In the genomic region with DNA sequence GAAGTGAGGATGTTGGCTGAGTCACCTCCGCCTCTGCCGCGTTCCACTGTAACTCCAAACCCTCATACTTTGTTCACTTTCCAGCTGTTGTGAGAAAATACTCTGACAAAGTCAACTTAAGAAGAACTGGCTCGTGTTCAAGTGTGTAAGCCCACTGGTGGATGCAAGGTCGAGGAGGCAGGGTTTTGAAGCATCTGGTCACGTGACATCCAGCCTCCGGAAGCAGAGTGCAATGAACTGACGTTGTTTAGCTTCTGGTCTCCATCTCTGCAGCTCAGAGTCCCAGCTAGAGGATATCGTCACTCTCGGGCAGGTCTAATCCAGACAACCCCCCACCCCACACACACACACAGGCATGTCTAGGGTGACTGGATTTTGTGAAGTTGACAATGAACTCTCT, we compare ENCODE assay signal across 29 mouse cellular contexts.
DNase-seq lines count a peak whose midpoint lies in the region; ATAC-seq lines count a peak whose summit lies in the region.
"Had no signal": no experiment of that assay in that cellular context is flagged by ENCODE, and none has a peak within 500 bp of the region (broad histone marks: within the 10 kb centered on the region; RNA-seq: fewer than 3 reads in every experiment).

No protein-coding gene starts in this region.

- peaks cover 27% of the 10 kb centered on the region for H3K27me3 ChIP-seq in intestine, embryonic 14.5 days (replicated peaks; ENCODE audit: control insufficient read depth, insufficient read depth, low read length)
- peaks cover 17% of the 10 kb centered on the region for H3K27me3 ChIP-seq in intestine, embryonic 15.5 days (replicated peaks)

- H3K4me2 ChIP-seq in intestine, embryonic 14.5 days (ENCODE audit: low read length): 0 out of 2 replicates have a peak overlapping the region, but pooled peaks have one; percentile 13
- no peak overlapping the region for H3K4me2 ChIP-seq in intestine, embryonic 15.5 days (replicated peaks)
- H3K4me2 ChIP-seq: embryonic facial prominence, embryonic 12.5 days; forebrain, embryonic 15.5 days; heart, embryonic 13.5 days; hindbrain, embryonic 14.5 days; limb, embryonic 13.5 days; liver, embryonic 12.5 days; midbrain, embryonic 13.5 days; neural tube, embryonic 13.5 days had no signal

- no peak overlapping the region for H3K9ac ChIP-seq in intestine, embryonic 14.5 days (ENCODE audit: low read length)
- H3K9ac ChIP-seq in intestine, embryonic 15.5 days: no peak overlapping the region
- H3K9ac ChIP-seq: embryonic facial prominence, embryonic 12.5 days; forebrain, embryonic 15.5 days; heart, embryonic 13.5 days; hindbrain, embryonic 14.5 days; limb, embryonic 13.5 days; liver, embryonic 12.5 days; midbrain, embryonic 13.5 days; neural tube, embryonic 13.5 days had no signal

- H3K9me3 ChIP-seq in intestine, embryonic 14.5 days (ENCODE audit: control insufficient read depth, low read length): no peaks in the 10 kb centered on the region
- H3K9me3 ChIP-seq in intestine, embryonic 15.5 days: no peaks in the 10 kb centered on the region
- H3K9me3 ChIP-seq: embryonic facial prominence, embryonic 12.5 days; forebrain, embryonic 10.5 days; forebrain, embryonic 15.5 days; heart, embryonic 13.5 days; limb, embryonic 13.5 days; midbrain, embryonic 13.5 days; neural tube, embryonic 13.5 days had no signal

- peaks cover 10% of the 10 kb centered on the region; the same call in 1 of the 2 replicates for H3K4me1 ChIP-seq in intestine, embryonic 14.5 days (replicated peaks; ENCODE audit: control insufficient read depth, insufficient read depth, low read length)
- peaks cover 13% of the 10 kb centered on the region; the same call in 1 of the 2 replicates for H3K4me1 ChIP-seq in intestine, embryonic 15.5 days (replicated peaks)

- no peak for DNase-seq in intestine, embryonic 14.5 days (ENCODE audit: low spot score)
- DNase-seq in lung, adult 18-20 months: peak; percentile 14 to 35
- no peak for DNase-seq in lung, postnatal 14 days
- peak; percentile 34 for DNase-seq in lung, postnatal 25 days (ENCODE audit: low spot score)
- no peak for DNase-seq in right cerebral cortex, postnatal 10 days (ENCODE audit: low spot score in 2 of 2)
- no peak for DNase-seq in cerebellum, postnatal 4 days (ENCODE audit: low spot score in 2 of 2)
- DNase-seq: adrenal gland, postnatal 10 days; cerebellum, adult 8-10 months; cerebellum, postnatal 36 days; embryo, embryonic 11 days; gastrocnemius, adult 2 months; heart, adult 2 months; heart, postnatal 10 days; kidney, postnatal 36 days; thymus, postnatal 14 days had no signal

- no peak overlapping the region for H3K4me3 ChIP-seq in intestine, embryonic 14.5 days (ENCODE audit: low read depth, low read length)
- H3K4me3 ChIP-seq in intestine, embryonic 15.5 days (replicated peaks): no peak overlapping the region
- H3K4me3 ChIP-seq: embryonic facial prominence, embryonic 12.5 days; forebrain, embryonic 10.5 days; forebrain, embryonic 15.5 days; gastrocnemius, adult 2 months; heart, adult 2 months; heart, embryonic 13.5 days; layer of hippocampus, adult 2 months; left cerebral cortex, adult 2 months; limb, embryonic 13.5 days; liver, embryonic 12.5 days; midbrain, embryonic 13.5 days; neural tube, embryonic 13.5 days had no signal

- no peak overlapping the region for H3K27ac ChIP-seq in intestine, embryonic 14.5 days (ENCODE audit: low read depth)
- H3K27ac ChIP-seq in intestine, embryonic 15.5 days: no peak overlapping the region
- H3K27ac ChIP-seq: embryonic facial prominence, embryonic 12.5 days; forebrain, embryonic 10.5 days; forebrain, embryonic 15.5 days; gastrocnemius, adult 2 months; heart, adult 2 months; heart, embryonic 13.5 days; hindbrain, embryonic 14.5 days; layer of hippocampus, adult 2 months; left cerebral cortex, adult 2 months; limb, embryonic 13.5 days; liver, embryonic 12.5 days; macrophage; midbrain, embryonic 13.5 days; neural tube, embryonic 13.5 days had no signal

- no peaks in the 10 kb centered on the region for H3K36me3 ChIP-seq in intestine, embryonic 14.5 days (ENCODE audit: control insufficient read depth, insufficient read depth, low read length)
- H3K36me3 ChIP-seq in intestine, embryonic 15.5 days: no peaks in the 10 kb centered on the region
- H3K36me3 ChIP-seq: embryonic facial prominence, embryonic 12.5 days; forebrain, embryonic 10.5 days; forebrain, embryonic 15.5 days; G1E; heart, embryonic 13.5 days; limb, embryonic 13.5 days; liver, embryonic 12.5 days; midbrain, embryonic 13.5 days; neural tube, embryonic 13.5 days had no signal

- no peak; the same call in 1 of the 2 replicates for ATAC-seq in intestine, embryonic 14.5 days (replicated peaks; ENCODE audit: low FRiP score, low TSS enrichment, low read depth)
- no peak for ATAC-seq in intestine, embryonic 15.5 days
- ATAC-seq: forebrain, embryonic 15.5 days; liver, embryonic 12.5 days; midbrain, embryonic 13.5 days had no signal

- WGBS in intestine, embryonic 14.5 days: 39% methylated on average over 10 of the region's 10 CpGs
- 41% methylated on average over 10 of the region's 10 CpGs for WGBS in intestine, embryonic 15.5 days

Comparison
In these comparisons a context has a peak if more than half of its experiments do, and no peak if none do; other contexts are left out.
1. DNase-seq: peak in lung, adult 18-20 months (2 of 2) and lung, postnatal 25 days (single experiment); none in intestine, embryonic 14.5 days (single experiment), lung, postnatal 14 days (single experiment), right cerebral cortex, postnatal 10 days (0 of 2) and cerebellum, postnatal 4 days (0 of 2).